8 mouse cellular contexts compared by ENCODE assay signal in genomic region chr4:155694482-155695401, GRCm38 (mm10). TPM values are rescaled to one million over a fixed set of nuclear protein-coding genes. Genes with fewer than 3 reads are reported as not detected.
DNase-seq lines count a peak whose midpoint lies in the region; ATAC-seq and TF ChIP-seq lines count a peak whose summit lies in the region.

No protein-coding gene starts in this region.

- H3K9me3 ChIP-seq in erythroblast, embryonic 14.5 days (ENCODE audit: control insufficient read depth, low read length) = peaks cover 6% of the 10 kb centered on the region; the same call in 1 of the 2 replicates
- no peaks in the 10 kb centered on the region for H3K9me3 ChIP-seq in embryonic facial prominence, embryonic 10.5 days
- no peaks in the 10 kb centered on the region for H3K9me3 ChIP-seq in limb, embryonic 14.5 days (ENCODE audit: control insufficient read depth, low read length)
- H3K9me3 ChIP-seq in midbrain, embryonic 15.5 days = no peaks in the 10 kb centered on the region

- H3K4me2 ChIP-seq in limb, embryonic 14.5 days (replicated peaks; ENCODE audit: low read depth, low read length, severe bottlenecking) = peak overlapping the region; percentile 96
- peak overlapping the region; percentile 85 for H3K4me2 ChIP-seq in midbrain, embryonic 15.5 days

- WGBS in embryonic facial prominence, embryonic 10.5 days = 2% methylated on average over 92 of the region's 92 CpGs
- WGBS in limb, embryonic 14.5 days = under 1% methylated on average over 90 of the region's 92 CpGs
- WGBS in midbrain, embryonic 15.5 days = under 1% methylated on average over 79 of the region's 92 CpGs

- H3K4me3 ChIP-seq in erythroblast, embryonic 14.5 days (replicated peaks) = peak overlapping the region; percentile 53
- H3K4me3 ChIP-seq in embryonic facial prominence, embryonic 10.5 days = peak overlapping the region; percentile 83
- H3K4me3 ChIP-seq in limb, embryonic 14.5 days (replicated peaks; ENCODE audit: low read length) = peak overlapping the region; percentile 69
- H3K4me3 ChIP-seq in midbrain, embryonic 15.5 days = peak overlapping the region; percentile 55

- peak overlapping the region; percentile 81 for H3K9ac ChIP-seq in limb, embryonic 14.5 days (ENCODE audit: low read depth, low read length, severe bottlenecking)
- H3K9ac ChIP-seq in midbrain, embryonic 15.5 days = peak overlapping the region; percentile 84

- 0 out of 2 replicates have a peak, but pooled peaks have one; percentile 29 for TF ChIP-seq POLR2A in limb, embryonic 14.5 days (IDR thresholded peaks at IDR 0.05; ENCODE audit: borderline replicate concordance, extremely low read depth, insufficient read depth, insufficient read length)

- peaks cover 58% of the 10 kb centered on the region for H3K27me3 ChIP-seq in erythroblast, embryonic 14.5 days (ENCODE audit: control insufficient read depth)
- H3K27me3 ChIP-seq in embryonic facial prominence, embryonic 10.5 days (replicated peaks; ENCODE audit: low read depth, poor library complexity, severe bottlenecking) = peaks cover 44% of the 10 kb centered on the region
- peaks cover 4% of the 10 kb centered on the region; the same call in 1 of the 2 replicates for H3K27me3 ChIP-seq in limb, embryonic 14.5 days (ENCODE audit: control insufficient read depth, insufficient read depth, low read length)
- H3K27me3 ChIP-seq in midbrain, embryonic 15.5 days (replicated peaks) = 0 out of 2 replicates have a peak, but pooled peaks cover 2% of the 10 kb centered on the region

- no peak for ATAC-seq in erythroblast, adult 5-6 weeks (replicated peaks; ENCODE audit: low FRiP score, poor library complexity, severe bottlenecking)
- peak; percentile 87 for ATAC-seq in limb, embryonic 14.5 days (ENCODE audit: low FRiP score, low read depth)
- peak; percentile 84 for ATAC-seq in midbrain, embryonic 15.5 days (replicated peaks)

- H3K36me3 ChIP-seq in erythroblast, embryonic 14.5 days (ENCODE audit: control insufficient read depth) = no peaks in the 10 kb centered on the region
- H3K36me3 ChIP-seq in embryonic facial prominence, embryonic 10.5 days (replicated peaks) = no peaks in the 10 kb centered on the region
- no peaks in the 10 kb centered on the region; the same call in 1 of the 2 replicates for H3K36me3 ChIP-seq in limb, embryonic 14.5 days (ENCODE audit: control insufficient read depth, insufficient read depth, low read length)
- H3K36me3 ChIP-seq in midbrain, embryonic 15.5 days (replicated peaks) = no peaks in the 10 kb centered on the region

- peak; percentile 73 for DNase-seq in embryonic facial prominence, embryonic 10.5 days (ENCODE audit: low spot score)
- peak; percentile 39 to 57 for DNase-seq in heart, adult 9 months (ENCODE audit: low spot score in 2 of 2)
- peak; percentile 33 for DNase-seq in kidney, adult 9 months
- DNase-seq in limb, embryonic 14.5 days (ENCODE audit: low spot score) = peak; percentile 63
- peak; percentile 43 to 65 for DNase-seq in spleen, adult 18-20 months

- peak overlapping the region; percentile 82 for H3K27ac ChIP-seq in embryonic facial prominence, embryonic 10.5 days (replicated peaks)
- peak overlapping the region; percentile 76 for H3K27ac ChIP-seq in limb, embryonic 14.5 days (replicated peaks; ENCODE audit: low read depth, low read length)
- H3K27ac ChIP-seq in midbrain, embryonic 15.5 days = peak overlapping the region; percentile 97

- H3K4me1 ChIP-seq in erythroblast, embryonic 14.5 days (ENCODE audit: control insufficient read depth) = peaks cover 9% of the 10 kb centered on the region
- H3K4me1 ChIP-seq in embryonic facial prominence, embryonic 10.5 days = peaks cover 29% of the 10 kb centered on the region
- peaks cover 13% of the 10 kb centered on the region for H3K4me1 ChIP-seq in limb, embryonic 14.5 days (ENCODE audit: control insufficient read depth, insufficient read depth, low read length)
- peaks cover 30% of the 10 kb centered on the region for H3K4me1 ChIP-seq in midbrain, embryonic 15.5 days

RNA-seq across cellular contexts. Expression of gene Fndc10, which starts 0.6 kb away (rescaled TPM):
- 0.02 TPM in 1 of 2 replicates, not detected in the other for polyA plus RNA-seq in erythroblast, embryonic 14.5 days (2012)
- not detected in 2 replicates for total RNA-seq in erythroblast, adult 5-6 weeks (2015; ENCODE audit: low replicate concordance)
- total RNA-seq in erythroblast, adult 5-6 weeks (2017; ENCODE audit: low replicate concordance) = 0.09 TPM in 1 of 2 replicates, not detected in the other
- polyA plus RNA-seq in embryonic facial prominence, embryonic 10.5 days (2016; fragmentation: Nextera tagmentation; extraction: Ambion mirVana) = 1.5 and 1.8 TPM in 2 replicates
- polyA plus RNA-seq in limb, embryonic 14.5 days (2012; rRNA removed) = 31.0 and 46.5 TPM in 2 replicates
- polyA plus RNA-seq in limb, embryonic 14.5 days (2014; fragmentation: Nextera tagmentation; extraction: Ambion mirVana) = 8.1 and 9.4 TPM in 2 replicates
- 15.7 and 17.1 TPM in 2 replicates for polyA plus RNA-seq in midbrain, embryonic 15.5 days (2015; fragmentation: Nextera tagmentation; extraction: Ambion mirVana)

RNA-seq across cellular contexts. Expression of gene Ssu72, which starts 9.9 kb away (rescaled TPM):
- polyA plus RNA-seq in erythroblast, embryonic 14.5 days (2012) = 0.83 and 1.1 TPM in 2 replicates
- total RNA-seq in erythroblast, adult 5-6 weeks (2015; ENCODE audit: low replicate concordance) = 35.9 and 37.1 TPM in 2 replicates
- 28.3 and 43.4 TPM in 2 replicates for total RNA-seq in erythroblast, adult 5-6 weeks (2017; ENCODE audit: low replicate concordance)
- polyA plus RNA-seq in embryonic facial prominence, embryonic 10.5 days (2016; fragmentation: Nextera tagmentation; extraction: Ambion mirVana) = 158 and 167 TPM in 2 replicates
- 105 and 115 TPM in 2 replicates for polyA plus RNA-seq in limb, embryonic 14.5 days (2012; rRNA removed)
- 131 and 135 TPM in 2 replicates for polyA plus RNA-seq in limb, embryonic 14.5 days (2014; fragmentation: Nextera tagmentation; extraction: Ambion mirVana)
- polyA plus RNA-seq in midbrain, embryonic 15.5 days (2015; fragmentation: Nextera tagmentation; extraction: Ambion mirVana) = 151 and 155 TPM in 2 replicates

RNA-seq across cellular contexts. Expression of gene Mib2, which starts 25.7 kb away (rescaled TPM):
- 0.69 and 0.71 TPM in 2 replicates for polyA plus RNA-seq in erythroblast, embryonic 14.5 days (2012)
- 0.77 and 0.84 TPM in 2 replicates for total RNA-seq in erythroblast, adult 5-6 weeks (2015; ENCODE audit: low replicate concordance)
- 2.1 and 3.2 TPM in 2 replicates for total RNA-seq in erythroblast, adult 5-6 weeks (2017; ENCODE audit: low replicate concordance)
- 19.3 and 20.0 TPM in 2 replicates for polyA plus RNA-seq in embryonic facial prominence, embryonic 10.5 days (2016; fragmentation: Nextera tagmentation; extraction: Ambion mirVana)
- polyA plus RNA-seq in limb, embryonic 14.5 days (2012; rRNA removed) = 77.4 and 97.5 TPM in 2 replicates
- polyA plus RNA-seq in limb, embryonic 14.5 days (2014; fragmentation: Nextera tagmentation; extraction: Ambion mirVana) = 29.5 and 32.1 TPM in 2 replicates
- 61.0 and 62.1 TPM in 2 replicates for polyA plus RNA-seq in midbrain, embryonic 15.5 days (2015; fragmentation: Nextera tagmentation; extraction: Ambion mirVana)

RNA-seq across cellular contexts. Expression of gene Tmem240, which starts 39.9 kb away (rescaled TPM):
- 0.01 and 0.06 TPM in 2 replicates for polyA plus RNA-seq in erythroblast, embryonic 14.5 days (2012)
- total RNA-seq in erythroblast, adult 5-6 weeks (2015; ENCODE audit: low replicate concordance) = 0.19 TPM in 1 of 2 replicates, not detected in the other
- not detected in 2 replicates for total RNA-seq in erythroblast, adult 5-6 weeks (2017; ENCODE audit: low replicate concordance)
- 0.53 and 0.79 TPM in 2 replicates for polyA plus RNA-seq in embryonic facial prominence, embryonic 10.5 days (2016; fragmentation: Nextera tagmentation; extraction: Ambion mirVana)
- 3.7 and 4.0 TPM in 2 replicates for polyA plus RNA-seq in limb, embryonic 14.5 days (2012; rRNA removed)
- polyA plus RNA-seq in limb, embryonic 14.5 days (2014; fragmentation: Nextera tagmentation; extraction: Ambion mirVana) = 0.88 and 1.1 TPM in 2 replicates
- 24.8 and 24.9 TPM in 2 replicates for polyA plus RNA-seq in midbrain, embryonic 15.5 days (2015; fragmentation: Nextera tagmentation; extraction: Ambion mirVana)

RNA-seq across cellular contexts. Expression of gene Mmp23, which starts 41.6 kb away (rescaled TPM):
- not detected in 2 replicates for polyA plus RNA-seq in erythroblast, embryonic 14.5 days (2012)
- 1.9 TPM in 1 of 2 replicates, not detected in the other for total RNA-seq in erythroblast, adult 5-6 weeks (2015; ENCODE audit: low replicate concordance)
- total RNA-seq in erythroblast, adult 5-6 weeks (2017; ENCODE audit: low replicate concordance) = not detected in 2 replicates
- polyA plus RNA-seq in embryonic facial prominence, embryonic 10.5 days (2016; fragmentation: Nextera tagmentation; extraction: Ambion mirVana) = 5.8 and 7.4 TPM in 2 replicates
- polyA plus RNA-seq in limb, embryonic 14.5 days (2012; rRNA removed) = 34.7 and 42.7 TPM in 2 replicates
- 17.3 and 19.8 TPM in 2 replicates for polyA plus RNA-seq in limb, embryonic 14.5 days (2014; fragmentation: Nextera tagmentation; extraction: Ambion mirVana)
- 3.8 and 5.5 TPM in 2 replicates for polyA plus RNA-seq in midbrain, embryonic 15.5 days (2015; fragmentation: Nextera tagmentation; extraction: Ambion mirVana)

Comparison
In these comparisons a context has a peak if more than half of its experiments do, and no peak if none do; other contexts are left out.
1. RNA of gene Ssu72, which starts 9.9 kb away (polyA plus RNA-seq): 158 to 167 TPM in embryonic facial prominence, embryonic 10.5 days, 151 to 155 TPM in midbrain, embryonic 15.5 days and 105 to 135 TPM in limb, embryonic 14.5 days; 0.83 to 1.1 TPM in erythroblast, embryonic 14.5 days; every median in the first group is over 10 times any median in the second.
2. RNA of gene Mib2, which starts 25.7 kb away (polyA plus RNA-seq): 29.5 to 97.5 TPM in limb, embryonic 14.5 days, 61.0 to 62.1 TPM in midbrain, embryonic 15.5 days and 19.3 to 20.0 TPM in embryonic facial prominence, embryonic 10.5 days; 0.69 to 0.71 TPM in erythroblast, embryonic 14.5 days; every median in the first group is over 10 times any median in the second.
3. Peak in every context shown above with its lines, with median percentiles within 50 percentile points of each other: H3K4me3 ChIP-seq, DNase-seq and H3K27ac ChIP-seq.